Mouse (Mus musculus): Measurements from ENCODE around the gene Ccdc114. TPM values are rescaled to one million over a fixed set of nuclear protein-coding genes. Genes with fewer than 3 reads are reported as not detected.
A peak's percentile ranks its signal among the peaks of the same experiment; 100 is the strongest.
"Not testable (repeated sequence)": the region's sequence is repeated elsewhere in the genome, so short reads cannot be mapped to it uniquely, and the experiment has no call there.

Ccdc114 gene
- polyA plus RNA-seq, 1 experiment from 2014 or later, result 3.4 TPM

- H3K36me3 ChIP-seq; H3K4me2 ChIP-seq; H3K4me1 ChIP-seq (replicated peaks); H3K27ac ChIP-seq (replicated peaks); H3K4me3 ChIP-seq; H3K9ac ChIP-seq; H3K9me3 ChIP-seq; ATAC-seq (ENCODE audit: low read depth); H3K27me3 ChIP-seq: not testable (repeated sequence)
- WGBS, result 82% methylated on average over 1 of the region's 1 CpGs
Measured at GRCm38 (mm10) chr7:45943280-45943679, 19.4 kb downstream of the Ccdc114 start.

- no peak overlapping the region for H3K4me3 ChIP-seq
- no peak overlapping the region for H3K9ac ChIP-seq
- no peak overlapping the region for H3K27ac ChIP-seq (replicated peaks)
- 85% methylated on average over 4 of the region's 4 CpGs for WGBS
- H3K4me2 ChIP-seq, result no peak overlapping the region
- no peaks in the 10 kb centered on the region for H3K36me3 ChIP-seq
- no peaks in the 10 kb centered on the region for H3K9me3 ChIP-seq
- no peak for ATAC-seq (ENCODE audit: low read depth)
- H3K27me3 ChIP-seq, result no peaks in the 10 kb centered on the region
- H3K4me1 ChIP-seq (replicated peaks), result no peaks in the 10 kb centered on the region
Measured at GRCm38 (mm10) chr7:45949061-45949460, 25.2 kb downstream of the Ccdc114 start.

- no peaks in the 10 kb centered on the region for H3K9me3 ChIP-seq
- H3K4me2 ChIP-seq, result no peak overlapping the region
- no peaks in the 10 kb centered on the region for H3K27me3 ChIP-seq
- H3K9ac ChIP-seq, result no peak overlapping the region
- no peak for ATAC-seq (ENCODE audit: low read depth)
- H3K27ac ChIP-seq (replicated peaks), result no peak overlapping the region
- no peaks in the 10 kb centered on the region for H3K36me3 ChIP-seq
- no peaks in the 10 kb centered on the region for H3K4me1 ChIP-seq (replicated peaks)
- H3K4me3 ChIP-seq, result no peak overlapping the region
- 68% methylated on average over 4 of the region's 4 CpGs for WGBS
Measured at GRCm38 (mm10) chr7:45956611-45957010, 32.7 kb downstream of the Ccdc114 start.

GRCm38 (mm10) chr7:45971831-45972723 lies 48.2 kb downstream of the Ccdc114 start:
- no peak overlapping the region for H3K4me3 ChIP-seq
- H3K9me3 ChIP-seq, result no peaks in the 10 kb centered on the region
- no peak overlapping the region for H3K4me2 ChIP-seq
- no peaks in the 10 kb centered on the region for H3K36me3 ChIP-seq
- peaks cover under 1% of the 10 kb centered on the region; the same call in 1 of the 2 replicates for H3K4me1 ChIP-seq (replicated peaks)
- no peak overlapping the region for H3K9ac ChIP-seq
- H3K27me3 ChIP-seq, result no peaks in the 10 kb centered on the region
- WGBS, result 80% methylated on average over 11 of the region's 11 CpGs
- no peak overlapping the region for H3K27ac ChIP-seq (replicated peaks)
- no peak for ATAC-seq (ENCODE audit: low read depth)

GRCm38 (mm10) chr7:45973271-45973687 lies 49.4 kb downstream of the Ccdc114 start:
- Histone ChIP-seq H3K27ac (replicated peaks) (0 out of 2 replicates have a peak overlapping the region, but pooled peaks have one; percentile 34), H3K9me3 (no peaks in the 10 kb centered on the region), H3K4me2 (no peak overlapping the region), H3K4me3 (no peak overlapping the region), H3K9ac (no peak overlapping the region), H3K27me3 (no peaks in the 10 kb centered on the region), H3K36me3 (no peaks in the 10 kb centered on the region), H3K4me1 (replicated peaks) (no peaks in the 10 kb centered on the region)
- ATAC-seq (ENCODE audit: low read depth), result peak; percentile 92
- 69% methylated on average over 6 of the region's 6 CpGs for WGBS

GRCm38 (mm10) chr7:45974103-45974502 lies 50.2 kb downstream of the Ccdc114 start:
- H3K27me3 ChIP-seq, result no peaks in the 10 kb centered on the region
- H3K9ac ChIP-seq, result no peak overlapping the region
- no peaks in the 10 kb centered on the region for H3K9me3 ChIP-seq
- H3K4me2 ChIP-seq, result no peak overlapping the region
- H3K4me3 ChIP-seq, result no peak overlapping the region
- no peak overlapping the region for H3K27ac ChIP-seq (replicated peaks)
- WGBS, result 68% methylated on average over 6 of the region's 6 CpGs
- no peaks in the 10 kb centered on the region for H3K36me3 ChIP-seq
- H3K4me1 ChIP-seq (replicated peaks), result no peaks in the 10 kb centered on the region
- ATAC-seq (ENCODE audit: low read depth), result no peak

GRCm38 (mm10) chr7:45974512-45974911 lies 50.6 kb downstream of the Ccdc114 start:
- Histone ChIP-seq H3K9ac (no peak overlapping the region), H3K4me3 (no peak overlapping the region), H3K27ac (replicated peaks) (no peak overlapping the region), H3K36me3 (no peaks in the 10 kb centered on the region), H3K4me2 (no peak overlapping the region), H3K27me3 (no peaks in the 10 kb centered on the region), H3K9me3 (no peaks in the 10 kb centered on the region), H3K4me1 (replicated peaks) (no peaks in the 10 kb centered on the region)
- WGBS, result 79% methylated on average over 6 of the region's 6 CpGs
- ATAC-seq (ENCODE audit: low read depth), result no peak

GRCm38 (mm10) chr7:45981612-45982011 lies 57.7 kb downstream of the Ccdc114 start:
- Histone ChIP-seq H3K27ac (replicated peaks) (no peak overlapping the region), H3K36me3 (no peaks in the 10 kb centered on the region), H3K9me3 (no peaks in the 10 kb centered on the region), H3K4me3 (no peak overlapping the region), H3K27me3 (no peaks in the 10 kb centered on the region), H3K9ac (no peak overlapping the region), H3K4me1 (replicated peaks) (no peaks in the 10 kb centered on the region), H3K4me2 (no peak overlapping the region)
- WGBS, result 86% methylated on average over 5 of the region's 5 CpGs
- ATAC-seq (ENCODE audit: low read depth), result no peak

- no peak overlapping the region for H3K27ac ChIP-seq (replicated peaks)
- 80% methylated on average over 6 of the region's 6 CpGs for WGBS
- ATAC-seq (ENCODE audit: low read depth), result no peak
- no peaks in the 10 kb centered on the region for H3K27me3 ChIP-seq
- H3K9me3 ChIP-seq, result no peaks in the 10 kb centered on the region
- no peaks in the 10 kb centered on the region for H3K4me1 ChIP-seq (replicated peaks)
- H3K36me3 ChIP-seq, result no peaks in the 10 kb centered on the region
- no peak overlapping the region for H3K4me3 ChIP-seq
- H3K4me2 ChIP-seq, result no peak overlapping the region
- no peak overlapping the region for H3K9ac ChIP-seq
Measured at GRCm38 (mm10) chr7:45986893-45987292, 63.0 kb downstream of the Ccdc114 start.

GRCm38 (mm10) chr7:45988344-45988743 lies 64.5 kb downstream of the Ccdc114 start:
- no peaks in the 10 kb centered on the region for H3K27me3 ChIP-seq
- H3K4me2 ChIP-seq, result no peak overlapping the region
- no peaks in the 10 kb centered on the region for H3K9me3 ChIP-seq
- H3K4me1 ChIP-seq (replicated peaks), result no peaks in the 10 kb centered on the region
- no peak for ATAC-seq (ENCODE audit: low read depth)
- WGBS, result 88% methylated on average over 1 of the region's 1 CpGs
- H3K27ac ChIP-seq (replicated peaks), result no peak overlapping the region
- H3K9ac ChIP-seq, result no peak overlapping the region
- no peaks in the 10 kb centered on the region for H3K36me3 ChIP-seq
- H3K4me3 ChIP-seq, result no peak overlapping the region

GRCm38 (mm10) chr7:45992470-45992869 lies 68.6 kb downstream of the Ccdc114 start:
- no peaks in the 10 kb centered on the region for H3K36me3 ChIP-seq
- H3K9me3 ChIP-seq, result no peaks in the 10 kb centered on the region
- 85% methylated on average over 8 of the region's 8 CpGs for WGBS
- no peak overlapping the region for H3K4me2 ChIP-seq
- H3K9ac ChIP-seq, result no peak overlapping the region
- H3K27ac ChIP-seq (replicated peaks), result no peak overlapping the region
- H3K4me1 ChIP-seq (replicated peaks), result no peaks in the 10 kb centered on the region
- no peak for ATAC-seq (ENCODE audit: low read depth)
- H3K27me3 ChIP-seq, result no peaks in the 10 kb centered on the region
- H3K4me3 ChIP-seq, result no peak overlapping the region
